Mouse (Mus musculus) liver, postnatal 0 days (tissue): ENCODE results near the gene Rsu1. TPM values are rescaled to one million over a fixed set of nuclear protein-coding genes. Genes with fewer than 3 reads are reported as not detected.
"Not testable (repeated sequence)": the region's sequence is repeated elsewhere in the genome, so short reads cannot be mapped to it uniquely, and the experiment has no call there.

Experiments
- ATAC-seq: fragments of 200-750 bp; cut with Nextera tagmentation; 2 replicates; pipeline ENCODE4 v1.8.0; 2017; ENCODE audit warnings: mild to moderate bottlenecking, moderate library complexity
- DNase-seq: peaks from one replicate; pipeline ENCODE4 v3.0.0-alpha.2; 2016
- H3K27ac ChIP-seq: fragments of 300-500 bp; sonication (generic); 2 replicates; pipeline ENCODE4 v1.5.1; 2014; ENCODE audit warnings: antibody characterized with exemption, moderate library complexity, mild to moderate bottlenecking, low read depth
- H3K27me3 ChIP-seq: fragments of 300-500 bp; sonication (generic); 2 replicates; pipeline ENCODE4 v1.6.1; 2014; ENCODE audit warnings: low read length, control low read depth, mixed read lengths; ENCODE audit not compliant: insufficient read depth
- H3K36me3 ChIP-seq: fragments of 300-500 bp; sonication (generic); replicated peaks from 2 replicates; pipeline ENCODE4 v1.6.1; 2014; ENCODE audit warnings: mild to moderate bottlenecking, control low read depth, low read length, moderate library complexity, mixed read lengths; ENCODE audit not compliant: insufficient read depth
- H3K4me1 ChIP-seq: fragments of 300-500 bp; sonication (generic); 2 replicates; pipeline ENCODE4 v1.6.1; 2014; ENCODE audit warnings: antibody characterized with exemption, mild to moderate bottlenecking, control low read depth; ENCODE audit not compliant: insufficient read depth
- H3K4me2 ChIP-seq: fragments of 300-500 bp; sonication (generic); 2 replicates; pipeline ENCODE4 v1.6.1; 2014; ENCODE audit warnings: low read depth, mild to moderate bottlenecking, low read length, moderate library complexity, mixed read lengths
- H3K4me3 ChIP-seq: fragments of 300-500 bp; sonication (generic); 2 replicates; pipeline ENCODE4 v1.5.1; 2014; ENCODE audit warnings: low read depth, low read length
- H3K9ac ChIP-seq: fragments of 300-500 bp; sonication (generic); replicated peaks from 2 replicates; pipeline ENCODE4 v1.6.1; 2014; ENCODE audit warnings: mild to moderate bottlenecking, moderate library complexity
- H3K9me3 ChIP-seq: fragments of 300-500 bp; sonication (generic); 2 replicates; pipeline ENCODE4 v1.6.1; 2016; ENCODE audit warnings: mild to moderate bottlenecking, control low read depth, low read length, mixed read lengths
- CTCF ChIP-seq: sonication (generic); IDR thresholded peaks from 2 replicates; pipeline ENCODE4 v1.5.1; 2016; ENCODE audit warnings: antibody characterized with exemption, low read depth
- EP300 ChIP-seq: IDR thresholded peaks from 2 replicates; pipeline ENCODE4 v1.6.1; 2016; ENCODE audit warnings: antibody characterized with exemption, low read depth, mild to moderate bottlenecking
- WGBS: fragments of 180-500 bp; shearing (Covaris S2); extraction: QIAGEN DNeasy Blood & Tissue Kit; methylation state at CpG from one replicate; pipeline ENCODE4 v1.1.7; 2014; ENCODE audit not compliant: insufficient replicate concordance; 5-methylcytosine and 5-hydroxymethylcytosine counted together
- polyA plus RNA-seq: library from polyadenylated mRNA; unstranded; fragments of >200 nt; fragmentation: Nextera tagmentation; extraction: Ambion mirVana; gene quantifications from 2 replicates; pipeline ENCODE4 v1.2.1, GENCODE M21; 2015

The Rsu1 gene
- polyA plus RNA-seq, 1 experiment from 2014 or later, result 55.5 TPM

DNA sequence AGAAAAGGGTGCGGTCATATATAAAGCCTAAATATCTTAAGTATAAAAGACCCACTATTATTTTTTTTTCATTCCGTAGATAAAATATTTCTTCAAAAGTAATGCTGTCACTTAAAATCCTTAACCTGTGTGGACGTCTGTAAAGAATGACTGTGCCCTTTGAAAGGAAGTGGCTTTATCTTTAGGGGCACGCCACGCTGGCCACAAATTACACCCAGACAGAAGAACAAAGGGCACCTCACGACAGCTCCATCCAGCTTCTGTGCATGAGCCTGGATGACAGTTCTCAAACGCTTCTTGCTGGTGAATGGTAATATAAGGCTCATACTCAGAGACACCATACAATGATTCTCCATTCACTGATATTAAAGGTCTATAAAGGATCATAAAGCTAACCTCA lies 75.7 kb downstream of the Rsu1 start:
- WGBS, result 53% methylated on average over 7 of the region's 7 CpGs
- TF ChIP-seq CTCF, result no peak
- no peak for TF ChIP-seq EP300
- H3K27me3 ChIP-seq, result no peaks in the 10 kb centered on the region
- H3K4me2 ChIP-seq, result no peak overlapping the region
- H3K9ac ChIP-seq, result no peak overlapping the region
- H3K4me1 ChIP-seq, result no peaks in the 10 kb centered on the region
- ATAC-seq (no peak), DNase-seq (no peak)
- no peak overlapping the region for H3K27ac ChIP-seq
- H3K4me3 ChIP-seq, result no peak overlapping the region
- H3K36me3 ChIP-seq, result no peaks in the 10 kb centered on the region
- H3K9me3 ChIP-seq, result no peaks in the 10 kb centered on the region

DNA sequence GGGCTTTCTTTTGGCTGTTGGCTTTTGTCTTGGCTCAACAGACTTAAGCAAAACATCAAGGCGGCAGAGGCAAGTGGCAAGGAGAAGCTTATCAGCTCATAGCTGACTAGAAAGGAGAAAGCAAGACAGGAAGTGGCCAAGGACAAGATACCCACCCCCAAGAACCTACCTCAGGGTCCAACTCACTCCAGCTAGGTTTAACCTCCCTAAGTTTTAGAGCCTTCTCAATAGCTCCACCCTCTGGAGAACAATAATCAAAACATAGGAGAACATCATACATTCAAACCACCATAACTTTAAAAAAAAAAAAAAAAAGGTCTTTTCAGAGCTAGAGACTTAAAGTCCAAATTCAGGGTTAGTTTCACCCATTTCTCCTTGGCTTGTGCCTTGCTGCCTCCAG lies 79.1 kb downstream of the Rsu1 start:
- no peaks in the 10 kb centered on the region for H3K27me3 ChIP-seq
- ATAC-seq, result no peak
- 50% methylated on average over 1 of the region's 1 CpGs for WGBS
- H3K4me2 ChIP-seq, result no peak overlapping the region
- DNase-seq, result no peak
- H3K9me3 ChIP-seq, result no peaks in the 10 kb centered on the region
- no peak overlapping the region for H3K9ac ChIP-seq
- no peak overlapping the region for H3K4me3 ChIP-seq
- H3K27ac ChIP-seq, result no peak overlapping the region
- no peaks in the 10 kb centered on the region for H3K4me1 ChIP-seq
- 0 out of 2 replicates have a peak, but pooled peaks cover 2% of the 10 kb centered on the region for H3K36me3 ChIP-seq
- TF ChIP-seq CTCF (no peak; the same call in 1 of the 2 replicates), EP300 (no peak)

DNA sequence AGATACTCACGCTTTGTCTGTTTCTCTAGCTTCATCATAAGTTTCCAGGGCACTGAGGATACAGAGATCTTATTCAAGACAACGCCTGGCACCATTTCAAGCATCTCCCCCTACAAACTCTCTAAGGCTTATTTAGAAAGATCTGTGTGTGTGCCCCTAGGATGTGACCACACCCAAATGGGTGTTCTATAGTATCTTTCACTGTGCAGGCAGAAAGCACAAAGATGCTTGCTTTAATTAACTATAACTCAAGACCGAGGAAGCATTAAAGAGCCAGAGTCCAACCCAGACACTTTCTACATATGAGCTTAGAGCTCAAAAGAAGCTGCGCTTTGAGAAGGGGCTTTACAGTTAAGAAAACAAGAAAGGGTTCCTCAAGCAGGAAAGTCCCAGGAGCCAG lies 80.4 kb downstream of the Rsu1 start:
- DNase-seq (no peak), ATAC-seq (no peak)
- H3K9me3 ChIP-seq, result no peaks in the 10 kb centered on the region
- no peaks in the 10 kb centered on the region for H3K27me3 ChIP-seq
- H3K36me3 ChIP-seq, result 0 out of 2 replicates have a peak, but pooled peaks cover 2% of the 10 kb centered on the region
- no peak overlapping the region for H3K4me2 ChIP-seq
- H3K4me3 ChIP-seq, result no peak overlapping the region
- TF ChIP-seq CTCF (no peak), EP300 (no peak)
- 76% methylated on average over 4 of the region's 4 CpGs for WGBS
- no peaks in the 10 kb centered on the region for H3K4me1 ChIP-seq
- no peak overlapping the region for H3K9ac ChIP-seq
- no peak overlapping the region for H3K27ac ChIP-seq

DNA sequence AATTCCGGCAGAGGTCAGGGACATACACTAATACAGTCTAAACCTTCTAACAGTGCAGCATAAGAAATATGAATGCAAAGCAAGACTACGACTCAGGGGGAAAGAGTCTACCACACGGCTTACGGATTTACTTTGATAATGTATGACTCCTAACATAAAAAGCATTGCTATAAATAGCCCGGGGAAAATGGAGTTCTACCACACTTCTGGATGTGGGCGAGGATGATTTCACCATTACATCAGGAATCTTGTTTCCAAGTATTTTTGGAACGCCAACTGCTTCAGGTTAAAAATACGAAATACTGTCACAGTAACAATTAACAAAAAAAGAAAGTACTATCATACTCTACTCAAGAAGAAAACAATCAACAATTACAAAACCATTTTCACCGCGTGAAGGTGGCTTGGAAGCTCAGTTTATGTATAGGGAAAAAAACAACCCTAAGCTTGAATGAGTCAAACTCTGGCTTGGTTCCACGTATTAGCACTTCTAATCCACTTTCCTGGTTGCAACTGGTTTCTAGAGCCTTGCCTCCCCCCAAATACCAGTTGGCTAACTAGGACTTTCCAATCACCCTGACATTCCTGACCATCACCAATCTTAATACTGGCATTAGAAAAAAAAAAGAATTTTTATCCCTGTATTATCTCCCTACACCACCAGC lies 82.3 kb downstream of the Rsu1 start:
- no peaks in the 10 kb centered on the region for H3K9me3 ChIP-seq
- no peak overlapping the region for H3K9ac ChIP-seq
- no peak overlapping the region for H3K4me2 ChIP-seq
- no peak for TF ChIP-seq EP300
- H3K36me3 ChIP-seq, result 0 out of 2 replicates have a peak, but pooled peaks cover 2% of the 10 kb centered on the region
- H3K27ac ChIP-seq, result no peak overlapping the region
- DNase-seq (no peak), ATAC-seq (no peak)
- no peaks in the 10 kb centered on the region for H3K27me3 ChIP-seq
- H3K4me3 ChIP-seq, result no peak overlapping the region
- WGBS, result 86% methylated on average over 11 of the region's 11 CpGs
- H3K4me1 ChIP-seq, result no peaks in the 10 kb centered on the region

DNA sequence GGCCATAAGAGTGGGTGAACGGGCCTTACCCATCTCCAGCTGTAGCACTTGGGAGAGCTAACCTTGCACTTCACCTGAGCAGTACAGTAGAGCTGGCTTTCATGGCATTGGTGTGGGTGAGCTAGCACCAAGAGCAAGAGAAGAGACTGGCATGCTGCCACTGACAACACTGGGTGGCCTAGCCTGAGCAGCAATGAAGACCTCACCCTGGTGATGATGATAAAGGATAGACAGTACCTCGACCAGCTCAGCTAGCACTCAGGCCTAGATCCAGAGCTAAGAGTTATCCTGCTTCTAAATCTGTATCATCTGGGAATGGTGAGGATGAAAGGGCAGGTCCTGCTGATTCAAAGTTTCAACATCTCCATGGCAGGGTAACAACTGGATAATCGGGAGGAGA lies 88.1 kb downstream of the Rsu1 start:
- H3K4me2 ChIP-seq, result no peak overlapping the region
- ATAC-seq, result no peak
- DNase-seq, result no peak
- TF ChIP-seq EP300 (no peak), CTCF (no peak)
- H3K27ac ChIP-seq, result no peak overlapping the region
- no peak overlapping the region for H3K4me3 ChIP-seq
- 0 out of 2 replicates have a peak, but pooled peaks cover 2% of the 10 kb centered on the region for H3K36me3 ChIP-seq
- H3K9me3 ChIP-seq, result no peaks in the 10 kb centered on the region
- no peaks in the 10 kb centered on the region for H3K4me1 ChIP-seq
- no peak overlapping the region for H3K9ac ChIP-seq
- WGBS, result 67% methylated on average over 3 of the region's 3 CpGs
- no peaks in the 10 kb centered on the region for H3K27me3 ChIP-seq

DNA sequence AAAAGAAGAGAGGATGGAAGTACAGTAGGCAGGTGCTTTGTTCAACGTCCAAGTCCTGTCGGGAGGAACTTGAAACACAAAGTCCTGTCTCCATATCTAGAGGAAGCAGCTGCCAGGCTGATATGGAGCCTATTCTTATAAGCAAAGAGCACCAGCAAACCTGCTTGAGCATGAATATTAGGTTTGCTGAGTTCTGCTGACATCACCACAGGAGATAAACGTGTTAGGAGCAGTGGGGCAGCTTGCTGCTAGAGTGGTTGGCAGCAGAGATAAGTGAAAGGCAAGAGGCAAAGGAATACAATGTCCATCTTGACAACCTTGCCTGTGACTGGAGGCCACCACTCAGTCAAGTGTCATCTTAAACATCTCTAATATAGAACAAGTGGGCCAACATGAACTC lies 89.3 kb downstream of the Rsu1 start:
- H3K9me3 ChIP-seq, DNase-seq, H3K36me3 ChIP-seq, H3K4me3 ChIP-seq, H3K27me3 ChIP-seq, H3K27ac ChIP-seq, H3K4me1 ChIP-seq, H3K9ac ChIP-seq, H3K4me2 ChIP-seq: not testable (repeated sequence)
- no CpG with 5 or more reads among the region's 3 CpGs for WGBS
- peak; percentile 87 for ATAC-seq
